Mouse (Mus musculus) bone marrow, adult 2 months (tissue): ENCODE results near the gene Apbb2.

Source experiments
- CTCF ChIP-seq: fragments of 200-500 bp; IDR thresholded peaks from 2 replicates; pipeline ENCODE4 v1.5.1; 2011; ENCODE audit warnings: low read length, control low read depth; ENCODE audit not compliant: control insufficient read depth, insufficient read depth
- POLR2A ChIP-seq: fragments of 200-500 bp; IDR thresholded peaks from 2 replicates; pipeline ENCODE4 v1.6.1; 2011; ENCODE audit warnings: low read depth, mild to moderate bottlenecking, control low read depth, low read length, borderline replicate concordance; ENCODE audit not compliant: control insufficient read depth

DNA sequence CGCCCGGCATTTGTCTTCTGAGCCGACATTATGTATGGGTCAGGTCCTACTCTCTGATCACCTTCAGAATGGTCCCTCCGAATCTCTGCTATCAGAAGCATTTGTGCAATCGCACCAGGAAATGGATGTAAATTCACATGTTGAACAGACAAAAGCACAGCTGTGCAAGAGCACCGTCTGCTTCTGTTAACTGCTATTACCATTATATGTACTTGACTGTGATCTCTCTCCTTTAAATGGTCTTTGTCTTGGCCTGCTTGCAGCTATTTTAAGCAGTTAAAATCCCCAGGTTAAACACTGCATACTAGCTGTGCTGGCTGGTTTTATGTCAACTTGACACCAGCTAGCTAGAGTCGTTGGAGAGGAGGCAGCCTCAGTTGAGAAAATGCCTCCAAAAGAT lies 132.6 kb downstream of the Apbb2 start:
- no peak for TF ChIP-seq CTCF
- no peak for TF ChIP-seq POLR2A
